Mouse (Mus musculus) right cerebral cortex, postnatal 36 days (tissue): ENCODE measurements around the gene Selenom.

Experiments
- DNase-seq, 2 experiments: peaks; one replicate each; pipeline ENCODE4 v3.0.0; 2022; ENCODE audit warnings: low spot score in 2 of 2, mixed read lengths in 1 of 2

Selenom gene

DNA sequence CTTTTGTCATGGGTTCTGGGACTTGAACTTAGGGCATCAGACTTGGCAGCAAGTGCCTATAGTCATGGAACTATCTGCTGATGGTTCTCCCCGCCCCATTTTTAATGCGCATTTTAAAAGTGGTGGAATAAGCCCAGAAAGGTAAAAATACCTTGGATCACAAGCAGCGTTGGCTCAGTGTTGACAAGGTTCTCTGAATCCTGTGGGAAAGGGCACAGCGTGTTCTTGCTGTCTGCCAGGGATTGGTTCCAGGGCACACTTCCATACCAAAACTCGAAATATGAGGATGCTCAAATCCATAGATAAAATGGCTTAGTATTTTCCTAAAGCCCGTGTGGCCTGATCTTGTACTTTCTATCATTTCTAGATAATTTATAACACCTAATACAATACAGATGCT lies 1.2 kb upstream of the Selenom start:
- no peak for DNase-seq

DNA sequence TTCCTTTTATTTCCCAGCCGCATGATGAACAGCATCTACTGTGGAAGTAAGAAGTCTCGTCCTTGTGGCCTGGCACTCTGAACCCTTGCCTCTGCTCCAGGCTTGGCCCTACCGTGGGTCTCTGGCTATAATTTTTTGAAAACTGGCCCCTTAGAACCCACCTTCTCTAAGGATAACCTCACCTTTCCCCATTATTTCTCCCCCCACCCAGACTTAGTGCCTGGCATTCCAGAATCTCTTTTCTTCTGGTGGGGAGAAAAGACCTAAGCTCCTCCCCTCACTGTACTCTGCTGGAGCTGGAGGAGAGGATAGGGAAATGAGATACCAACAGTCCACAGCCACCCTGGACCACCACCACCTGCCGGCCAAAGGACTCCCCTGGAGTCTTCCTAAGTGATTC lies 732 bp downstream of the Selenom start:
- no peak for DNase-seq

DNA sequence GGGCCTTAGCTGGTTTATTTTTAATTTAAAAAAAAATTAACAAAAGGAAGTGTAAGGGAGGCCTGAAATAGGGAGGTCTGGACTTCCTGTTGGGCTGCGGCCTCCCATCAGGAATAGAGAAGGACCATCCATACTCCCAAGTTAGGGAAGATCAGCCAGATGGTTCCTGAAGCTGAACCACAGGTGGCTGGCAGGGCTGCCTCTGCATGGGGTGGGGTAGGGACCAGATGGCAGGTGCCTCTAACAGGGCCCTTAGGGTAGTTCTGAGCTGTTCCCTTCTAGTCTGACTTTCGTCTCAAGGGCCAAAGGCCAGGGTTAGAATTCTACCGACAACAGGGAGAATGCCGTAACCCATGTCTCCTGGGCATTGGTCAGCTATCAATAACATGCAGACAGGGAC lies 1.2 kb downstream of the Selenom start:
- DNase-seq: no peak

DNA sequence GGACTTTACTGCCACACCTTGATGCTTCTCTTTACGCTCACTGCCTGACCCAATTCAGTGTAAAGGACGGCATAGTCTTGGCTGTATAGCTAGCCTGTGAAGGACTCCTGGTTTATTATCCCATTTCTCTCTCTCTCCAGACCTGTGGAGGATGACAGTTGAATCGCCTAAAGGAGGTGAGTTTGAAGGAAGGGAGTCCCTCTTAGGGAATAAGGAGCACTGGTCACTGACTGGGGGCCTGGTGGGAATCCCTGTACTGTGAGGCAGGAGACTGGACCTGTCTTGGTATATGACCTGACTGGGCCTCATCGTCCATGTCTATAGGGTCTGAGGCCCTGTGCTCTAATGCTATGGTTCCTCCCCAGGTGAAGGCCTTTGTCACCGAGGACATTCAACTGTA lies 1.6 kb downstream of the Selenom start:
- no peak for DNase-seq

DNA sequence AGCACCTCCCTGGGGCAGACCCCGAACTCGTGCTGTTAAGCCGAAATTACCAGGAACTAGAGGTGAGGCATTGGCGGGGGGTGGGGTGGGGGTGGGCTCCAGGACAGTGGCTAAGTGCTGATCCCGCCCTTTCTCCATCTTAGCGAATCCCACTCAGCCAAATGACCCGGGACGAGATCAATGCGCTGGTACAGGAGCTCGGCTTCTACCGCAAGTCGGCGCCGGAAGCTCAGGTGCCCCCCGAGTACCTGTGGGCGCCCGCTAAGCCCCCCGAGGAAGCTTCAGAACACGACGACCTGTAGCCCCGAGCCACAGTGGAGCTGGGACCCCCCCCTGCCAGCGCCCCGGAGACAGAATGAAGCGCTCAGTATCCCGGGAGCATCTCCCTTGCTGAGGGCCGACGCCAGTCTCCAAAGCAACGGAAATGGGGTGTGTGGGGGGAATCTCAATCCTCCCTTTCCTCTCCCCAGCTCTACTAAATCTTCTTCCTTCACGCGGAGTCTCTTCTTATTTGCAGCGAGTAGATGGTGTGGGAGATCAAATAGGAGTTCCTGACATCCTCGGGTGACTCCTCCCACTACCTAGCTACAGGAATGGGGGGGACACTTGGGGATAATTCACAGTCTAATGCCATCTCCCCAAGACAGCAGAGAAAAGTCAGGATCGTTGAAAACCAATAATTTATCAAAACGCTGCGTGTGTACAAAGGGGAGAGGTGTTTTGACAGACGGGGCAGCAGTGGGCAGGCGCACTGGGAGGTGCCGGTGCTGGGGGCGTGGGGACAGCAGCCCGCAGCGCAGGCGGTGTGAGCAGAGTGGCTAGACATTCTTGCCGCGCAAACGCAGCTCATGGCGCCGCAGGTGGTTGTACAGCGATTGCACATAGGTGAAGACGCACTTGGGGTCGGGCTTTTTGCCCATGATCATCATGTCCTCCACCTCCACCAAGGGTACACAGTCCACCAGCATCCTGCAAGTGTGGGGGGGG lies 2.7 kb downstream of the Selenom start:
- no peak for DNase-seq

DNA sequence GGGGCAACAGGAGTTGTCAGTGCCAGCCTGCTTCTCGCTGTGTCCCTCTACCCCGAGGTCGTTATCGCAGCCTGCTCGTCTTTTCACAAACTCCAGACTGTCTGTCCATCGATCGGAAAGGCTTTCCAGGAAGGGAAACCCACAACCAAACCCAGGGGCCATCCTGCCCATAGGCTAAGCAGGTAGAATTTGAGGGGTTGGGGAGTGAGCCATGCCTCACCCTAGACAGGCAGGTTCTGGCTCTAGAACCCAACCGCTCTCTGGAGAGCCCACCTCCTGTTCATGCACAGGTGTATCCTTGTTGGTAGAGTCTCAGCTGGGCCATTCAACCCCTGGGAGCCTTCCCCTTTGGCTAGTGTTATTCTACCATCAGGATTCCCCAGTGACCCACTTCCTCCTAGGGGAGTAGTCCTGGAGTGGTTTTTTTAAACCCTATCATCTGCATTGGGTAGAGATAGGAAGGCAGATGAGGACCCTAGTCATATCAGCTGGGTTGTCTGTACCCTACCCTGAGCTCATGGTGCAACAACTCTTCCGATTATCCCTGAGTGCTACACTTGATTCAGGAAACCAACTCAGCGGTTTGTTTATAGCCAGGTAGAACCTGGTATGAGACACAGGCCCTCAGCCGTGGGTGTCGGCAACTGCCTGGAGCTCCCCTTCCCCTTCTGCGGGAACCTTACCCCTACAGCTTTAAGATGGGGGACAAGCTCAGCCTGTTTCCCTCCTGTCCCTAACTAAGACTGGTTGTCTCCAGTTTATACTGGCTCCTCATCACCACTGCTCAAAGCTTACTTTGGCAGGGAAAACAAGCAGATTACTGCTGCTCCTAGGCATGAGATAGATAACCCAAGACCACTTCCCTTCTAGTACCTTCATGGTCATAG lies 3.6 kb downstream of the Selenom start:
- DNase-seq: no peak

DNA sequence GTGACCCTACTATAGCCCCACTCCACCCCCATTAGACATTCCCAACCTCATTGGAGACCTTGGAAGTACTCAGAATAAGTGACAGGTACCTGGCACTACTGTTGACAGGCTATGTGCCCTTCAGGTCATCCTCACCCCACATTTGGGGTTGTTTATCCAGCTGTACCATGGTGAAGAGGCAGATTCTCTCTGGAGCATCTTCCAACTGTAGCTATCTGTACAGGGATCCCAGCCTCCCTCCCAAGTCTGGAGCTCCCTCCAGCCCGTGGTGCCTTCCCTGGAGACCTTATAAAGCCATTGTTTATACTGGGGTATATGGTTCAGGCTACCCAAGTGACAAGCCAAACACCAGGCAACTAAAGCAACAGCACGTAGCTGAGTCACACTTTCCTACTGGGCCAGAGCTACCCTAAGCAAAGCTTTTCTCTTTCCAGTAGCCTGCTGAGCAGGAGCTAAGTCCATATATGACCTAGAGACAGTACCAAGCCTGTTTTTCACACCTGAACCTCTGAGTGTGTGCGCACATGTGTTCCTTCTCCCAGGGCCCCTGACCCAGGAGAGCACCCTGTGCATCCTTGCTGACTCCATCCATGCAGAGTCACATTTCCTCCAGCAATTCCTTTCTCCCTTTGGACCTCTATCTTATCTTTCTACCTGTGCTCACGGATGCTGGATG lies 4.7 kb downstream of the Selenom start:
- DNase-seq: no peak

DNA sequence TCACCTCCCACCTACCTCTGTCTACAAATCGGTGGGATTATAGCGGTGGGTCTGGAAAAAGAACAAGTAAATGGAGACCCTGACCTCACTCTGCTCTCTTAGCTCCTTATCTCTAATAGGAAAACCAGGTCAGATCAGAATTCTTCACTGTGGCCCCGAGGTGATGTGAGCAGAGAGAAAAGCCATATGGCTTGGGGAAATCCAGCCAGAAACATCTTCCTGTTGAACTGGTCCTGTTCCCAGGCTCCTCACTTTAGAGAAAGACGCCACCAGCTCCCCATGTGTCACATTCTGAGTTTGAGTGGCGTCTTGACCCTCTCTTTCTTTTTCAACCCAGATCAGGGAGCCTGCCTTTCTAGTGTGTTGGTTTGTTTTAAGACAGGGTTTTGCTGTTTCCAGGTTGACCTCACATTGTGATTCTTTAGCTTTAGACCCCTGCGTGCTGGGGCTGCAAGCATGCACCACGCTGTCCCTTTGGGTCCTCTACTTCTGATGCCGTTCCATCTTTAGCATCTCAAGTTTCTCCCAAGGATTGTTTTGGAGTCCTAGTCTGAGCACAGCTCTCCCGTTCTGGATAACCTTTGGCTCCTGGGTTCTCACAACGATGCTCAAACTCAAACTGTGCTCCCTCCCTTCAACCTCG lies 5.4 kb downstream of the Selenom start:
- DNase-seq: no peak

DNA sequence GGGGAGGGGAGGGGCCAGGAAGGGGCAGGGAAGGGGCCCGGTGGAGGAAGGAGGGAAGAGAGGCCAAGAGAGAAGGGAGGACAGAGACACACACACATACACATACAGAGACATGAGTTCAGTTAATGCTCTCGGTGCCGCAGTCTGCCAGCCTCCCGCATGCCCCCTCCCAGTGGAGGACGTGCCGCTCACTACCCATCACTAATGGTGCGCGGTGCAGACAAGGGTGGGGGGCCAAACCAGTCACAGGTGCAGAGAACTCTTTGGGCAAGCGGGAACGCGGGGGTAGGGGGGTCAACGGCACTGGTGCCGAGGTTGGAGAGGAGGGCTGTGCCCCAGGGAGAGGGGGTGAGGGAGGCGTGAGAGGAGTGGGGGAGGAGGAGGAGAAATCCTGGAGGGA lies 6.4 kb downstream of the Selenom start:
- DNase-seq: no peak

DNA sequence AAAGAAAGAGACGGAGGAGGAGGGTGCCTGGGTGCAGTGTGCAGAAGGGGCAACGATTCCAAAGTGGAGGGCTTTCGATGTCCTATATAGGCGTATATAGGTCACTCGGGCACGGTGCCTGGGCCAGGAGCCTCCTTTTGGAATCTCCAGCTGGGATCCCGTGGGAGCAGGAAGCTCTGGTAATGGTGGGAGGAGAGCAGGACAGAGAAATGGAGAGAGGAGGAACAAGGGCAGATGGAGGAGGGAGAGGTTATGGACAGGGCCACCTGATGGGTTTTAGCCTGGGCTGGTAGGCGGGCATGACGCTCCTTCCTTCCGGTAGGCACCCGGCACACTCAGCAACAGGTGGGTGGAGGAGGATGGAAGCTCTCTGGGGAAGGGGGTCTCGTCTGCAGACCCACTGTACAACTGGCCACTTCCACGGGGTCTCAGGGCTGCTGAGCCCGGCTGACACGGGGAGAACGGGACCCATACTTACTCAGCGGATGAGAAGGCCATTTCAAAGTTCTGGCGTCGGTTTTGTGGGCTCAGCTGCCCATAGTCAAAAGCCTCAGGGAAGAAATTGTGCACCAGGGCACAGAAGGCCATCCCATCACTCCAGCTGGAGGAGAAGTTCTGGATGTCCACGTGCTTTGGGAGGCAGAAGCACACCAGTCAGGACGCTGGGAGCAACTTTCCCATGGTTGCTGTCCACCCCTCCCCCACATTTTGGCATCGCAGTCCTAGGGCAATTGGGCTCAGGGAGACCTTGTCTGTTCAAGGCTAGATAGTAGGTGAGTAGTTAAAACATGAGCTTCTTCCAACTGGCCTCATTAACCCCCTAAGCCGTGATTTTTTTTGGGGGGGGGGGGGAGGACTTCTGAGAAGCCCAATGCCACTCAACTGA lies 7.1 kb downstream of the Selenom start:
- no peak for DNase-seq

DNA sequence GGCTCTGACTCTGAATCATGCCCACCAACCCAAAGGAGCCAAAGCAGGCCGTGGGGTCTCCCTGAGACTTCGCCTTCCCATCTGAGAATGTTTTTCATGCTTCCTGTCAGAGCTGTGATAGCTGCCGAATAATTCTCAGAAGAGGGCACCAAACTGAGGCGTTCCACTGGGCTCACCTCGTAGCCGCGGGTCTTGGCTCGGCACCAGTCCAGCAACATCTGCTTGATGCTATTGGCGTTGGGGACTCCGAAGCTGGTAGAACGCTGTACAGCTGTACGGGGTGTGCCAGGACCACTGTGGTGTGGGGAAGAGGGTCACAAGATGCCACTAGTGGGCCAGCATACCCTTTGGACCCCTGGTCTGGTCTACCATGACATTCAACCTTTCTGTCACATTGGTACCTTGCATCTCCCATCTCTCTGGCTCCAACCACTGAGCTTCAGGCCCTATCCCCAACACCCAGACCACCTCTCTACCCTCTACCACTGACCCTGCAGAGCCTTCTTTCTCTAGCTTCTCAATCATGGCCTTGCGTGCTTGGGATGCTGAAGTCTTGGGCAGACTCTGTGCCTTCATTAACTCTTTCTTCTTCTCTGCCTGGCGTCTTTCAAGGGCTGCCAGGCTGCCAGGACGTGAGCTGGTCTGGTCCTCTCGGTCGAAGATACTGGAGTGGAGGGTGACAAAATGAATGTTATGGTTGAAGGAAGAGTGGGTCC lies 8.0 kb downstream of the Selenom start:
- DNase-seq: no peak

DNA sequence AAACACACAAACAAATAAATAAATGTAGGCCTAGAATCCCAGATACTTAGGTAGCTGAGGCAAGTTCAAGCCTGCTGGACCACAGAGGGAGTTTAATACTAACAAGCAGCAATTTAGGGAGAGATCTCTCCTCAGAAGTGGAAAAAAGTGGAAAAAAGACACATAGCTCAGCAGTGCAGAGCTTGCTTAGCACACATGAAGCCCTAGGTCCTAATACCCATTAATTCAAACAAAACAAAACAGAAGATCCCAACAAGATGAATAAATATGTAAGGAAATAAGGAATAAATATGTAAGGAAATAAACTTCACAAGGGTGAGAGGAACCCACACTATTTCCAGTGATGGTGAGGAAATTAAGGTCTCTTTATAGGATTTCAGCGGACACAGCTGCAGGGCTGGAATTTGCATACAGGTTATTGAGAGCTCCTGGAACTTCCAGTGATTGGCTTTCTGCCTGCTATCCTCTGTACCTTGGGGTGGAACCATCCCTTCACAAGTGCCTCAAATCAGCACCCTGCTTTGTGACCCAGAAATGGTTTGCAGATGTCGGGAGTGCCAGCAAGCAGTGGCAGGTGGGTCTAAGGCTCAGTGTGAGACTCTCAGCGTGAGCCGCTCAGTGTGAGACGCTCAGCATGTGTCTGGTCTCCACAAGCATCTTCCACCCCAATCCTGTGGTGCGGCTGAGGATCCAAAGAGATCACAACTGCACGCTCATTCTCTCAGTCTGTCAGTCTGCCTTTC lies 9.5 kb downstream of the Selenom start:
- DNase-seq: no peak

DNA sequence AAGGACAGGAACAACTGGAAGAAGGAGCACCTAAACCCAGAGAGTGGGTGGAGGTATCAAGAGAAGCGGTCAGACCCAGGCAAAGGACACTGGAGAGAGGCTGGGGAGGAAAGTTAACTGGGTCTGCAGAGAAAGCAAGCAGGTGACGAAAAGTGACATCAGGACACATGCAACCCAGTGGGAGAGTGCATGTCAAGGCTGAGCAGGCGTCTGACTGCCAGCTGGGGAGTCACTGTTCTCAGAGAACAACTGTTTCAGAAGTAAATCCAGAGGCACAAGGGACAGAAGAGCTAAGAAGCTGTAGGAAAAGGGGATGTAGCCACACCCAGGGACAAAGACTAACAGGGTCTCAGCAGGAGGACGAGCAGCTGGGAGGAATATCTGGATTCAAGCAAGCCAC lies 11.1 kb downstream of the Selenom start:
- no peak for DNase-seq

DNA sequence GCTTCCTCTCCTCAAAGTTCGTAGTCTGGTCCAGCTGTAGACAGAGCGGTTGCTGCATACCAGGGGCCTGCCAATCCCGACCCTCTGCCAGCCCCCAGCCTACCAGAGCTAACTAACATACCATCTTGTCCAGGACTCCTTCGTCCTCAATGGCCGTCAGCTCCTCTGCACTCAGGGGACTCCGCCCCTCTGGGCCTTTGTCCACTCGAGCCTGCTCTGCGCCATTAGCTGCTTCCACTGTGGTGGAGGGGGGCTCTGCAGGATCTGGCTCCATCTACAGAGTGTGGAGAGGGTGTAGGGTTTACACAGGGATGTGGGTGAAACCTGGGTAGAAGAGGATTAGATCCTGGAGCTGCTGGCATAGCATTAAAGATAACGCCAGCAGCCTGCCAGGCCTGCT lies 11.7 kb downstream of the Selenom start:
- DNase-seq: no peak

DNA sequence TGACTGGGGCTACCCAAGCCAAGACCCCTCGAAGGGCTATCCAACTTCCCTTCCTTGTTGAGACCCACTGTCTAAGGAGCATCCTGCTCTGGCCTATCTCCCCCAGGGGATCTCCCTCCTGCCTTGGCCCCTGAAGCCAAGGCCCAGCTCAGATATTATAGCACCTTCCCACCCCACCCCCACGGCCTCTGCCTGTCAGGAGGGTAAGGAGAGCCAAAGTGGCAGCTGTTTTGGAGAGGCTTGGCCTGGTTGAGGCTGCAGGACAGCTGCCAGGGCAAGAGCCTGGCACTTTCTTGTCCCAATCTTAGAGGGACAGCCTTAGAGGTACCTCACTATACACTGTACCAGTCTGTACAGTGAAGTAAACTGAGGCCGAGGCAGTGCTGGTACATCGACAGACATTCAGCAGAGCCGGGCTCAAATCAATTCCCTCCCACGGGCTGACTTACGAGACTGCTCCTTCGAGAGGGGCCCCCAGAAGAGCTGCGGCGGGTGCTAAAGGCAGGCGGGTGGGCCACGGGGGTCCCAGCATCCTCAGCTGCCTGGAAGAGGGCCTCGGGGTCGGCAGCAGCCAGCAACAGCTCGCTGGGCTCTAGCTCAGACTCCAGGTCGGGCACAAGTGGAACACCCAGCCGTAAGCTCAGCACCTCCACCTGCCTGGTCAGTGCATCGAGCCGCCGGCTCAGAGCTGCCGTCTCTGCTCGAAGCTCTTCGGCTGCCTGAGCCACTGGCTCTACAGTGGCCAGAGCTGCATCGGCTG lies 12.7 kb downstream of the Selenom start:
- no peak for DNase-seq

DNA sequence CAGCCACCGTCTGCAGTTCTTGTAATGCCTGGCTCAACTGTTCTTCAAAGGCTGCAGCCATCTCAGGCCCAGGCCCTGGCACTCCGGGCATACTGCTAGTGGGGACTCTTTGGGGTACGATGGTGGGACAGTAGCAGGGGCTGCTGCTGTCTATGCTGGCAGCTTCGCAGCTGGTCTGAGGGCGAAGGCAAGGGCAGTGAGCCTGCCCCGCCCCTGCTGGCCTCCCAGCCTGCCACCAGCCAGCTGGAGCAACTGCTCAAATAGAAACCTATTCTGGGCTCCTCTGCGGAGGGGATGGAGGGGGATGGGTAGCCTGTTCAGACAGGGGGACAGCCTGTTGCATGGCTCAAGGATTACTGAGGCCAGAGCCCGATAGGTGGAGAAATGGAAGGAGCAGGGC lies 13.3 kb downstream of the Selenom start:
- no peak for DNase-seq

DNA sequence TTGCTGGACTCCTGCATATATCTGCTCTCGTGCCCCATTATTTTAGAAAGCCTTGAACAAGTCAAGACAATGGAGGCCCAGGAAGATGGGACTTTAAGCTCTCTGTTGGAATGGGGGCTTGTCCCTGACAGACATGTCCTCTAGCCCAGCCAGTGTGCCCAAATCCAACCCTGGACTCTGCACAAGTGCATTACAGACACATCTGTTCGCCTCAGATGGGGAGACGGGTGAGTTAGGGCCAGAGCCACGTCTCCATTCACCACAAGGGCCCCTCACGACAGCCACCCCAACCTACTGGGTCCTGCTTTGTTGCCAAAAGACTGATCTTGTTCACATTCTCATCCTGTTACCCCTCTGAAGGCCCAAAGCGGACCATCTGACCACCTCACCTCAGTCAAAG lies 13.7 kb downstream of the Selenom start:
- no peak for DNase-seq

DNA sequence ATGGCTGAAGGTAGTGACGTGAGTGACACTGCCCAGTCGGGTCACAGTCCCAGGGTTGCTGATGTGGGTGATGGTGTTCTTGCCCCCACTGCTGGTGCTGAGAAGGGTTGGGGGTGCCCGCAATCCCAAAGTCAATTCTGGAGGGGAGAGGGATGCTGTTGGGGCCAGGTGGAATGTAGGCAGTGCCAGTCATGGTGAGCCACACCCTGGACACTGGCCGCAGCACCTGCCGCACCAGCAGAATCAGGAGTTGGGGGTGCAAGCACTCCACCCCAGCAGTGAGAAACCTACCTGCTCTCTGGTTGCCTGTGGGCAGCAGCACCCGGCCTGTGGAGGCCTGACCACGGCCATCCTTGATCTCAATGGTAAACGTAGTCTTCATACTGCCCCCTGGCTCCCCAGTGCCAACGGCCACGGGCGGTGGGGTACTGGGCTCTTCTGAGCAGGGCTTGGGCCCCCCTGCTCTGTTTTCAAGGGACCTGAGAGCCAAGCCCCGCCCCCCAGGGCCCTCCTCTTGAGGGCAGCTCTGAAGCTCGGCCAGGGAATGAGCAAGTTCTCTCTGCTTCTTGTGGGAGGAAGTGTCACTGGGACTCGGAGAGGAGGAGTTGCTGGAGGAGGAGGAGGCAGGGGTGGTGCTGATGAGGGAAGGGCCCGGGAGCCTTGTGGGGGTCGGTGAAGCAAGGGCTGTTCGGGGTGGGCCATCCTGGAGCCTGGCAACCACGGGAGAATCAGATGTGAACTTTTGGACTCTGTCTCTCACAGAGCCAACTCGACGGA lies 15.2 kb downstream of the Selenom start:
- no peak for DNase-seq
